Mouse (Mus musculus) liver, adult 2 months (tissue): ENCODE results near the gene Cd84. TPM values are rescaled to one million over a fixed set of nuclear protein-coding genes. Genes with fewer than 3 reads are reported as not detected.
"Not testable (repeated sequence)": the region's sequence is repeated elsewhere in the genome, so short reads cannot be mapped to it uniquely, and the experiment has no call there.

Source experiments
- DNase-seq: peaks from one replicate; pipeline ENCODE4 v3.0.0-alpha.2; 2011; ENCODE audit warnings: low read depth, low spot score; ENCODE audit errors: extremely low read depth
- H3K27ac ChIP-seq: fragments of 200-500 bp; replicated peaks from 2 replicates; pipeline ENCODE4 v1.5.1; 2012; ENCODE audit warnings: low read depth, mild to moderate bottlenecking, control low read depth, inconsistent platforms, low read length; ENCODE audit not compliant: insufficient read depth
- H3K27me3 ChIP-seq: fragments of 200-500 bp; 2 replicates; pipeline ENCODE4 v1.6.1; 2012; ENCODE audit warnings: mild to moderate bottlenecking, moderate library complexity, low read length, inconsistent platforms; ENCODE audit not compliant: control insufficient read depth, insufficient read depth
- H3K36me3 ChIP-seq: fragments of 200-500 bp; 2 replicates; pipeline ENCODE4 v1.6.1; 2012; ENCODE audit warnings: low read length, inconsistent platforms; ENCODE audit not compliant: control insufficient read depth, insufficient read depth
- H3K4me1 ChIP-seq: fragments of 200-500 bp; 2 replicates; pipeline ENCODE4 v1.6.1; 2011; ENCODE audit warnings: low read length; ENCODE audit not compliant: control insufficient read depth, insufficient read depth
- H3K4me3 ChIP-seq: fragments of 200-500 bp; 2 replicates; pipeline ENCODE4 v1.5.1; 2011; ENCODE audit warnings: low read depth, mild to moderate bottlenecking, control low read depth, low read length, moderate library complexity; ENCODE audit not compliant: insufficient read depth
- H3K79me2 ChIP-seq: fragments of 200-500 bp; 2 replicates; pipeline ENCODE4 v1.6.1; 2012; ENCODE audit warnings: inconsistent platforms, mild to moderate bottlenecking, low read length, moderate library complexity; ENCODE audit not compliant: control insufficient read depth, insufficient read depth
- H3K9ac ChIP-seq: fragments of 200-500 bp; 2 replicates; pipeline ENCODE4 v1.6.1; 2012; ENCODE audit warnings: low read depth, mild to moderate bottlenecking, control low read depth, inconsistent platforms, low read length
- CTCF ChIP-seq: fragments of 200-500 bp; IDR thresholded peaks from 2 replicates; pipeline ENCODE4 v1.5.1; 2011; ENCODE audit warnings: low read depth, low read length, control low read depth
- POLR2A ChIP-seq: fragments of 200-500 bp; IDR thresholded peaks from 2 replicates; pipeline ENCODE4 v1.6.1; 2011; ENCODE audit warnings: low read length, control low read depth; ENCODE audit not compliant: insufficient read depth; ENCODE audit errors: extremely low read depth
- WGBS: fragments of 180-500 bp; shearing (Covaris S2); methylation state at CpG from one replicate; pipeline ENCODE4 v1.1.7; 2018; 5-methylcytosine and 5-hydroxymethylcytosine counted together
- polyA plus RNA-seq: library from polyadenylated mRNA; depleted of rRNA; stranded (reverse); fragments of >200 nt; gene quantifications from 2 replicates; pipeline ENCODE4 v1.2.3, GENCODE M21; 2012
- total RNA-seq: library from RNA; depleted of rRNA; stranded (reverse); fragments of >200 nt; gene quantifications from 2 replicates; pipeline ENCODE4 v1.2.3, GENCODE M21; 2014

Cd84 gene
- total and polyA plus RNA-seq, 2 experiments = 1.2 to 8.9 TPM

- DNase-seq = peak; percentile 36
- H3K4me1 ChIP-seq = no peaks in the 10 kb centered on the region
- WGBS = 79% methylated on average over 1 of the region's 1 CpGs
- H3K27ac ChIP-seq = no peak overlapping the region; the same call in 1 of the 2 replicates
- no peaks in the 10 kb centered on the region for H3K79me2 ChIP-seq
- TF ChIP-seq CTCF (no peak), POLR2A (no peak)
- no peak overlapping the region for H3K4me3 ChIP-seq
- H3K9ac ChIP-seq = no peak overlapping the region
- no peaks in the 10 kb centered on the region for H3K36me3 ChIP-seq
- H3K27me3 ChIP-seq = no peaks in the 10 kb centered on the region
These were observed 47.5 kb downstream of the Cd84 start for GRCm38 (mm10) chr1:171886989-171887388.

GRCm38 (mm10) chr1:171895364-171895763 lies 55.9 kb downstream of the Cd84 start, which contains the start of gene Gm10521:
Gene Gm10521, plus strand, starts transcription at chr1:171895664.
- H3K4me1 ChIP-seq, H3K9ac ChIP-seq, H3K79me2 ChIP-seq, H3K27me3 ChIP-seq, H3K27ac ChIP-seq, H3K36me3 ChIP-seq, H3K4me3 ChIP-seq, DNase-seq: not testable (repeated sequence)
- WGBS = 83% methylated on average over 5 of the region's 5 CpGs

- no peaks in the 10 kb centered on the region for H3K79me2 ChIP-seq
- H3K9ac ChIP-seq = no peak overlapping the region
- no peak overlapping the region for H3K4me3 ChIP-seq
- no peak overlapping the region for H3K27ac ChIP-seq
- DNase-seq = no peak
- H3K4me1 ChIP-seq = no peaks in the 10 kb centered on the region
- H3K27me3 ChIP-seq = no peaks in the 10 kb centered on the region
- no peaks in the 10 kb centered on the region for H3K36me3 ChIP-seq
- WGBS = 85% methylated on average over 1 of the region's 1 CpGs
- TF ChIP-seq CTCF (no peak), POLR2A (no peak)
These were observed 64.5 kb downstream of the Cd84 start for GRCm38 (mm10) chr1:171904011-171904410.

- DNase-seq = no peak
- no peak overlapping the region for H3K27ac ChIP-seq
- 77% methylated on average over 13 of the region's 13 CpGs for WGBS
These were observed 76.4 kb downstream of the Cd84 start for GRCm38 (mm10) chr1:171915638-171916458.

GRCm38 (mm10) chr1:171917305-171918039 lies 78.0 kb downstream of the Cd84 start, which contains the start of gene Slamf6:
Gene Slamf6, plus strand, starts transcription at chr1:171917515.
- TF ChIP-seq POLR2A (no peak), CTCF (no peak)
- H3K4me3 ChIP-seq = no peak within 1 kb of the TSS
- H3K79me2 ChIP-seq = no peaks in the 10 kb centered on the region
- H3K4me1 ChIP-seq = no peaks in the 10 kb centered on the region
- peak; percentile 38 for DNase-seq
- 0 out of 2 replicates have a peak within 1 kb of the TSS, but pooled peaks have one; percentile 12 for H3K27ac ChIP-seq
- no peaks in the 10 kb centered on the region for H3K36me3 ChIP-seq
- H3K9ac ChIP-seq = no peak within 1 kb of the TSS
- WGBS = 64% methylated on average over 14 of the region's 14 CpGs
- H3K27me3 ChIP-seq = no peaks in the 10 kb centered on the region

More at GRCm38 (mm10) chr1:171915638-171916458, 76.4 kb downstream of the Cd84 start:
- TF ChIP-seq POLR2A = no peak
- TF ChIP-seq CTCF = no peak
- no peak overlapping the region for H3K9ac ChIP-seq
- H3K27me3 ChIP-seq = no peaks in the 10 kb centered on the region
- no peaks in the 10 kb centered on the region for H3K79me2 ChIP-seq
- H3K36me3 ChIP-seq = no peaks in the 10 kb centered on the region
- H3K4me1 ChIP-seq = no peaks in the 10 kb centered on the region
- H3K4me3 ChIP-seq = no peak overlapping the region
